Mouse (Mus musculus): ENCODE results near the gene Espl1.

GRCm38 (mm10) chr15:102344490-102344889 lies 48.4 kb downstream of the Espl1 start:
- no peak for TF ChIP-seq POLR2A (IDR thresholded peaks at IDR 0.05; ENCODE audit: insufficient read depth, low read depth, low read length)
- TF ChIP-seq CTCF (IDR thresholded peaks at IDR 0.05; ENCODE audit: insufficient read depth, low read depth, low read length), result no peak
